Mouse (Mus musculus) right cerebral cortex, postnatal 14 days (tissue): Measurements from ENCODE around the gene Vmn1r149.
"Not testable (repeated sequence)": the region's sequence is repeated elsewhere in the genome, so short reads cannot be mapped to it uniquely, and the experiment has no call there.

Source experiments
- DNase-seq: peaks from one replicate; pipeline ENCODE4 v3.0.0; 2022

The Vmn1r149 gene

DNA sequence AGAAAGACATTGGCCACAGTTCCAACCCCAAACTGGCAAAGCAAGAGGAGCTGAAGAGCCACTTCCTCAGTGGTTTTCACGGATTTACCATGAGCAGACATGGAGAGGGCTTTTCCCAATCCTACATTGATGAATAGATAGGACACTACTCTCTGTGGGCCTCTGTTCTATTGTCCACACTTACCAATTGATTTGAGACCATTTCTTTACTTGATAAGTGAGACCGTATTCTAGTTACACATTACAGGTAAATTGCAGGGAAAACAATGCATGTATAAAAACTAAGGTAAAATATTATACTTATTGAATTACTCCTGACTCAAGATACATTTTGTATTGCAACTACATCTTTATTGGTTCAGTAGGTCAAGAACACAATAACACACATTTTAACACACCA, at the start of gene Vmn1r149:
Vmn1r149 (minus strand) TSS at position 101 of the 400 bp plus-strand sequence.
- not testable (repeated sequence) for DNase-seq

DNA sequence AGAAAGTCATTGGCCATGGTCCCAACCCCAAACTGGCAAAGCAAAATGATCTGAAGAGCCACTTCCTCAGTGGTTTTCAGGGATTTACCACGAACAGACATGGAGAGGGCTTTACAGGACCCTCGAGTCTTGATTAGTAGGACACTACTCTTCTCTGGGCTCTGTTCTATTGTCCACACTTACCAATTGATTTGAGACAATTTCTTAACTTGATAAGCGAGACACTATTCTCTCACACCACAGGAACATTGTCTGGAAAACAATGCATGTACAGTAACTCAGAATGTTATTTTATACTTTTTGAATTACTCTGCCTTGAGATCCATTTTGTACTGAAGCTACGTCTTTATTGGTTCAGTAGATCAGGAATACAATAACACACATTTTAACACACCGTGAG, 25.9 kb upstream of the Vmn1r149 start, which contains the start of gene Gm10665:
Gm10665 (minus strand) TSS at position 101 of the 400 bp plus-strand sequence.
- not testable (repeated sequence) for DNase-seq

DNA sequence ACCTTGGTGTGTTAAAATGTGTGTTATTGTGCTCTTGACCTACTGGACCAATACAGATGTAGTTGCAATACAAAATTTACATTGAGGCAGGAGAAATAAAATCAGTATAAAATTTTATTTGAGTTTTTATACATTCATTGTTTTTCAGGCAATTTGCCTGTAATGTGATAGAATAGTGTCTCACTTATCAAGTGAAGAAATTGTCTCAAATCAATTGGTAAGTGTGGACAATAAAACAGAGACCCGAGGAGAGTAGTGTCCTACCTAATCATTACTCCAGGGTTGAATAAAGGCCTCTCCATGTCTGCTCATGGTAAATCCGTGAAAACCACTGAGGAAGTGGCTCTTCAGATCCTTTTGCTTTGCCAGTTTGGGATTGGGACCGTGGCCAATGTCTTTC, 24.7 kb downstream of the Vmn1r149 start, which contains the start of gene Vmn1r148:
Vmn1r148 (plus strand) TSS at position 301 of the 400 bp plus-strand sequence.
- DNase-seq, result not testable (repeated sequence)
